Mouse (Mus musculus): Measurements from ENCODE around the gene Klf2.

The Klf2 gene

DNA sequence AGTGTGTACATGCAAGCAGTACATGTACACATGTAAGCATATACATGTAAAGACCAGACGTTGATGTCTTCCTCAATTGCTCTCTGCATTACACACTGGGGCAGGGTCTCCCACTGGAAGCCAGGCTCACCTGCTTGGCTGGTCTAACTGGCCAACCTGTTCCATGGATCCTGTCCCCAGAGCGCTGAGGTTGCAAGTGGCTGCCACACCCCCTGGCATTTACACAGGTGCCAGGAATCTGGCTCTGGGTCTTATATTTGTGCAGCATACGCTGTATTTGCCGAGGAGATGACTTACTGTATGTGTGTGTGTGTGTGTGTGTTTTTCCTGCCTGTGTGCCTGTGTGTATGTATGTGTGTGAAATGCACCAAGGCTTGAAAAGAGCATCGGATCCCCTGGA lies 11.9 kb upstream of the Klf2 start:
- DNase-seq: no peak

DNA sequence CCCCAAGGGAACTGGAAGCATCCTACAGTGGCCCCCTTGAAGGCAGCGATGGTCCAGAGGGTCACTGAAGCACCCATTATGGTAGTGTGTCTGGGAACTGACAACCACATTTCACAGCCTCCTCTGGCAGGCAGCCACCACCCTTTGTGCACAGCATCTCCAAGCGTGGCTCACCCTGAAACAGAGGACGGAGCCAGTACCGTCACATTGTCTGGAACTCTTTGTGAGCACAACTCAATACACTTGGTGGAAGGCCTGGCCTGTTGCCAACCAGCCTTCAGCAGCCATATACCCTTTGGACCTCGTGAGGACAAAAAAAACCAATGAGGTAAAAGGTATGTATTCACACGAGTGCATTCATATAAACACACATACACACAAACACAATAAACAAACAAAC lies 10.6 kb upstream of the Klf2 start:
- DNase-seq: no peak

DNA sequence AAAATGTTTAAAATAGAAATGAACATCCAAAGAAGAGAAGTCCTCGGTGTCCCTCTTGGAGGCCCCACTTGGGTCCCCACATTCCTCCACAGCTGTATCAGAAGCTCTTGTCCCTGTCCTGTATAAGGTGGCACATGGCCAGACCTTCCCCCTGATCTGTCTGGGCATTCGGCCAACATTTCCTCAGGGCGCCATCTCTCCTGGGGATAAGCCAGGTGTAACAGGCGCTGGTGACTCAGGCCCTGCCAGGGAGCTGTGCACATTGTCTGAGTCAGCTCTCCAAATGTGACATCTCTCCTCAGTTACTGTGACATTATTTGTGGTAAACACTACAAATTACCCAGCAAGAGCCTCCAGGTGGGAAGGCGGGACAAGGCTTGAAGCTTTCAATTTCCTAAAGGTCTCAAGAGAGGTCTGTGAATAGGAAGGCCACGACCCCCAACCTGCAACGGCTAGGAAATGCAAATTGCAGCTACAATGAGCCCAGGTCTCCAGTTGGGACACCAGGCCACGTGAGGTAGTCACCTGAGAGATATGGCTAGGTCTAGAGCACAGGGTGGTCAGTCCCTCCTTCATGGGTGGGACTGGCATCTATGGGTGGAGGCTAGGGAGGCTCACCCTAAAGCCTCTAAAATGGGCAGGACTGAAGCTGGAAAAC lies 7.9 kb upstream of the Klf2 start:
- peak; percentile 76 for DNase-seq

DNA sequence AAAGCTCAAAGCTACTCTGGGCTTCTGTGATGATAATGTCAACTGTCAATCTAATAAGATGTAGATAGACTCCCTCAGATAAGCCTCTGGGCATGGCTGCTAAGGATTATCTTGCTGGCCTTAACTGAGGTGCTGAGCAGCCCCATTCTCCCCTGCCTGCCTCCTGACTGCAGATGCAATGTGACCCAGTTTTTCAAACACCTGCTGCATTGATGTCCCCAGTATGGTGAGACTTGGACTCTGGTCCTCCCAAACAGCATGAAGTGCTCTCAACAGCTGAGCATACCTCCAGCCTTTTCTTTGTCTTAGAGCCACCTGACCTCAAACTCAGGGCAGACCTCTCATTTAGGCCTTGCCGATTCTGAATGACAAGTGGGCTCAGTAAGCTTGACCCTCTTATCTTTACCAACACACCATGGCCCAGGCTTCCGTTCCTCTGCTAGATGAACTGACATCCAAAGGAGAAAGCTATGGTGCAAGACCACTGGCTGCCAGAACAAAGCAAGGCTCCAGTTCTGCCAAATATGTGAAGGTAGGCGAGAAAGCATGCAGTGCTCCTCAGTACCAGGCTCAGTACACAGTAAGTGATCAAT lies 5.8 kb upstream of the Klf2 start:
- DNase-seq: no peak

DNA sequence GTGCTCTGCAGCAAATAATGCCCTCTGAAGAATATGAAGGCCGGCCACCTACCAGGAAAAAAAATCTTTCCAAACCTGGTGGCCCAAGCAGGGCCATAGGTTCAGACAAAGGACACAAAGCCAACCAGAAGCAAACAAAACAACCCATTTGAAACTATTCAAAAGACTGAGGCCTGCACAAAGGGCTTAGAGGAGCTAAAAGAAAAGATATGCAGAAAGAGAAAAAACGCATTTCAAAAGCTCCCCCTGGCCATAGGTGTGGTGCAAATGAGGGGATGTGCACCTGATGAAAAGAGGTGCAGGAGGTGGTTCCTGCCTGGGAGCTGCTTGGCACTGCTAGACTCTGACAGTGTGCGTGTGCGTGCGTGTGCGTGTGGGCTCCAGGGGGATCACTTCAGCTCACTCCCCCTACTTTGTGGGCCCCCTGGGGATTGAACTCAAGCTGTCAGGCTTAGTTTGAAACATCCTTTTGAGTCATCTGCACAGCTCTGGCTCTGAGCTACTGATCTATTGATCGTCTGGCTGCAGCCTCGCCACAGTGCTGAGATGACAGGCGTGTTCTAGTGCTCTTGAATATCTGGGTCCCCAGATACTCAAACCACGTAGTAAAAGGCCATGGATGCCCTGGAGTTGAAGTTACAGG lies 2.7 kb upstream of the Klf2 start:
- no peak for DNase-seq

DNA sequence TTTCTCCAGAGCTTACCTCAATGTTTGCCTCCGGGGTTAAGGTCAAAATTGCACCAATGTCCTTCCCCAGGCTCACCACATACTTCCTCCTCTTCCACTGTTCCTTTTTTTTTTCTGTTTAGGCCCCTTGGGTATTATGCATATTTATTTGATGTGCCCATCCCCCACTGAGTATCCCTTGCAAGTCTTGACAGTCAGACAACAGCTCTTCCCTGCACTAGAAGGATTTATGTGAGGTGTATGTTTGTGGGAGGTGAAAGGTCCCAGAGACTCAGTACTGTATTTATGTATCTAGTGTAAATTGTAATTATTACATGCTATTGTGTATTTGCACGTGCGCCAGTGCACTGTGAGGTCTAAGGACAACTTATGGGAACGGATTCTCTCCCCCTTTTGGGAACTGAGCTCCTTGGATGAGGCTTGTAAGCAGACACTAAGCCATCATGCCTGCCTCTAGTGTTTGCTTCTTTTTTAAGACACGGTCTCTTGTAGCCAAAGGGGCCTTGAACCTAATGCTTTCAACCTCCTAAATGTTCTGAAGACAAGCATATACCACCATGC lies 1.0 kb upstream of the Klf2 start:
- DNase-seq: no peak

DNA sequence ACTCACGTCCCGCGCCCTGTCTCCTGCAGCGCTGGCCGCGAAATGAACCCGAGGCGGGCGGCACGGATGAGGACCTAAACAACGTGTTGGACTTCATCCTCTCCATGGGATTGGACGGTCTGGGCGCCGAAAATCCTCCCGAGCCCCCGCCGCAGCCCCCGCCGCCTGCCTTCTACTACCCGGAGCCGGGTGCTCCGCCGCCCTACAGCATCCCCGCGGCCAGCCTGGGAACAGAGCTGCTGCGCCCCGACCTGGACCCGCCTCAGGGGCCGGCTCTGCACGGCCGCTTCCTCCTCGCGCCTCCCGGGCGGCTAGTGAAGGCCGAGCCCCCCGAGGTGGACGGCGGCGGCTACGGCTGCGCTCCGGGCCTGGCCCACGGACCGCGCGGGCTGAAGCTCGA lies 564 bp downstream of the Klf2 start:
- DNase-seq: no peak

DNA sequence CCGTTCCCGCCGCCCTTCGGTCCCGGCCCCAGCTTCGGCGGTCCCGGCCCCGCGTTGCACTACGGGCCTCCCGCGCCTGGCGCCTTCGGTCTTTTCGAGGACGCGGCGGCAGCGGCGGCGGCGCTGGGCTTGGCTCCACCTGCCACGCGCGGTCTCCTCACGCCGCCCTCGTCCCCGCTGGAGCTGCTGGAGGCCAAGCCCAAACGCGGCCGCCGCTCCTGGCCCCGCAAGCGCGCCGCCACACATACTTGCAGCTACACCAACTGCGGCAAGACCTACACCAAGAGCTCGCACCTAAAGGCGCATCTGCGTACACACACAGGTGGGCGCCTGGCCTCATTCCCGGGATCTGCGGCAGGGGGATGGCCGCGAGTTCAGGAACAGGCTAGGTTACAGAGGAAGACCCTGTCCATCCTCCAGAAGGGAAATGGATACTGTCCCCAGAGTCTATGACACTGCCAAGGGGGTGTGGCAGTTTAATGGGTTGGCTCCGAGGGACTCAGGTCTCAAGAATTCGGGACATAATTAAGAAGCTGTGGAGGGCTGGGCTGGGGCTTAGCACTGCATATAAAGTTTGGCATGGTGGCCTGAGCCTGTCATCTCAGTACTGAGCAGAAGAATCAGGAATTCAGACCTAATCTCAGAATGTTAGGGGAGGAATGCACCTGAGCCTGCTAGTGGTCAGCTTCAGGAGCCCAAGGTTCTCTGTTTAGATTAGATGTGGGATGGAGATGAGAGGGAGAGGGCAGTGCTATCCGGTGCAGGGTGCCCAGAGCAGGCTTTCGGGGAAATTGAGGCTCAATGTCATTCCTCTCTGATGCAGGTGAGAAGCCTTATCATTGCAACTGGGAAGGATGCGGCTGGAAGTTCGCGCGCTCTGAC lies 1.3 kb downstream of the Klf2 start:
- no peak for DNase-seq

DNA sequence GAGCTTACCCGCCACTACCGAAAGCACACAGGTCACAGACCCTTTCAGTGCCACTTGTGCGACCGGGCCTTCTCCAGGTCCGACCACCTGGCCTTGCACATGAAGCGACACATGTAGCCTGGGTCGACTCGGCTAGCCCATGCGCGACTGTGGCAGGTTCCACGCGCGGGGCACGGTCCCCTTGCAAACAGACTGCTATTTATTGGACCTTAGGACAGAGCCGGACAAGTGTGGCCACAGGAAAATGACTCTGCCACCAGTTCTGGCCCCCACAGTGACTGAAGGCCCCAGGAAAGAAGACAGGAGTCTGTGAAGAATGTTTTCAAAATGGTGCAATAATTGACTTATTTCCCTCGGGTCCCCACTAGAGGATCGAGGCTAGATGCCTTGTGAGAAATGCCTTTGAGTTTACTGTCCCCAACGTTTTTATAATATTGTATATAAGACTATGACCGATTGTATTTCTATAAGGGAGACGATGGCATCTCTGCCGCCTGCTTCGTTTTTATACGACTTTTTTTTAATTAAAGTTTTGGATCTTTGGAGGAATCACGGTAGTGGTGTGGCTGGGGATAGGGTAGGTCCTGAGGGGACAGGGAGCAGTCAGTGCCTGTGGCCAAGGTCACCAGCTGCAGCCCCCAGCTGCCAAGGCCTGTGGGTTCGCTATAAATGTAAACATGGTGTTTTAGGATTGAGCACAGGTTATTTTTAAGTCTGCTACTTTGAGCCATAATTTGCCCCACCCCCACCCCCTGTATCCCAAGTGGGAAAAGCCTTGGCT lies 2.2 kb downstream of the Klf2 start:
- DNase-seq: no peak

DNA sequence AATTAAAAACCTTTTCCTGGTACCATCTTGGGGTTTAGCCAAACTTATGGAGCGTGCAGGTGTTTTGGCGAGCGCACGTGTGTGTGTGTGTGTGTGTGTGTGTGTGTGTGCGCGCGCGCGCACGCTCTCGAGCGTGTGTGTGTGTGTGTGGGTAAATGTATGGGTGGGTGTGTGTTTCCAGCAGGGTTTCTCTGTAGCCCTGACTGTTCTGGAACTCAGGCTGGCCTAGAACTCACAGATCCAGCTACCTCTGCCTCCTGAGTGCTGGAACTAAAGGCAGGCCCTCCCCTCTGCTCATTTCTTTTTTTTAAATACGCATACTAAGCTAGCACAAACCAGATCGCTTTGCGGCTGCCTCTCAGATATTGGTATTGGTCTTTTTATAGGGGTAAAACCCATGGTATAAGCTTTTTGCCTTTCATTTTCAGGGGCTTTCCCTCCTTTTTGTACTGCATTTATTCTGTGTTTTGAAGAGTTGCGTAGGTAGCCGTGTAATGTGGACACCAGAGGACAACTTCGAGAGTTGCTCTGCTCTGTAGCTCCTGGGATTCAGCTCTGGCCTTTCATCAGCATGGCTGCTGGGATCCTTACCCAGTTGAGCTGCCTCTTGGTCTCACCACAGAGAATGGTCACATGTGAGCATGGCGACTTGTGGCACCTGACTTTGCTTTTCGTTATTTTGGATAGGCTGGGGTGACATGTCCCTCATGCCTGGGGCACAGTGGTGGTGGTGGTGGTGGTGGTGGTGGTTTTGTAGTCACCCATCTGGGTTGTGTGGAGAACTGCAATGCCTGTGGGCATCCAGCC lies 3.0 kb downstream of the Klf2 start:
- DNase-seq: no peak

DNA sequence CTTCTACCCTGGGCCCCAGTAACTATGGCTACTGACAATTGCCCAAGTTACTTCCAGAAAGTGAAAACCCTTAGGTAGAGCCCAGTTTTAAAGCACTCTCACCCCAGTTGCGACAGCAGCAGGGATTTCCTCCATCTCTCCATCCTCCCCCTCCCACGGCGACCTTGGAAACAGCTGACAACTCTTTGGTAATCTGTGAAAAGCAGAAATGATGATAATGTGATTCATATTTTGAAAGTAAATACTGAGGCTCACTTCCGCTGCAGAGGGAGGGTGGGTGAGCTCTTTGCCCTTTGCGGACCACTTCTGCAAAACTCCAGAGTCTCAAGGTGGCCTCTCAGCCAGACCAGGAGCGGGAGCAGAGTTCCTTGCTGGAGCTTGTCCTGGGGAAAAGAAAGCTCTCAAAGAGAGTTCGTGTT lies 3.6 kb downstream of the Klf2 start:
- no peak for DNase-seq

DNA sequence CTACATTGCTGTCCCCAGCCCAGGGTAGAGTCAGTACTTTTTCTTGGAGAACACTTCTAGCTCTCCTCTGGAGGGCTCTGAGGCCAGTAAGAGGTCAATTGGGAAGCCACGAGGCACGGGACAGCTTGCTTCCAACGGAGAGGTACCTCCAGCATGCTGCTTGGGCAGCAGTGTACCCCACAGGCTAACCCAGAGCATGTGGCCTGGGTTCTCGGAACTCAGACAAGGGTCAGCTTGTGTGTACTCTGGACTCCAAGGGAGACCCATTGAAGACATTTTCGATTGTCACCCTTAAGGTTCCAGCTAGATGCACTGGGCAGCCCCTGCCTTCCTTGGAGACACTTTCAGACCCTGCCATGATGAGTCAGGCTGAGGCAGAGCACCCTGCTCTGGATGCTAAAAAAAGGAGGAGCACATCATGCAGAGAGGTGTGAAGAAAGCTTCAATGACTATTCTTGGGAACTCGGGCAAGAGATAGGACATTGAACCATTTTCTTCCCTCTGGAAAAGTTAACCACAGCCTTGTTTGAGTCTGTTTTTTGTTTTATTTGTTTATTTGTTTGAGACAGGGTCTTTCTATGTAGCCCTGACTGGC lies 4.4 kb downstream of the Klf2 start:
- DNase-seq: no peak

DNA sequence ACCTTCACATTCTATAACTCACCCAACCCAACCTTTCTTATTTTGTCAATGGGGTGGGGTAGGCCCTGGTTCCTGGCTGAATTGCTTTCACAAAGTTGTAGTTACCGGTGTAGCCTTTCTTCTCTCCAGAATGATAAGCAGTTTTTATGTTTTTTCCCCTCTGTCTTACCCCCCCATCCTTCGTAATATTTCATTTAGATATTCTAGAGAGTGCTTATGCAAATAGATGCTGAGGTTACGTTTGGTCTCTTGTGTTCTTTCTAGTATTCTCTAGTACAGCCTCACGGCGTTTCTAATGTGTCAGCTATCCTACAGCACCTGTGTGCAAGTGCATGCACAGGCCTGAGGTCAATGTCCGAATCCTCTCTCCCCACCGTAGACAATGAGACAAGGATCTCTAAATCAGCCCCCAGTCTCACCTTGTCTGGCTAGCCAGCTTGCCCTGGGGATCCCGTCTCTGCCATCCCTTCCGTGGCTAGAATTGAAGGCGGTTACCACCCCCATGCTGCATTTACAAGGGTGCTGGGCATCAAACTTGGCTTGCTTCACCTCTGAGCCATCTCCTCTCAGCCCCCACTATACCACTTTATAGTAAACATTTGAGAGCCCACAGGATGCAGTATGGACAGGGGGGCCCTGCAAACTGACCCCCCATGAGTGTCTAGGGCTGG lies 5.3 kb downstream of the Klf2 start:
- no peak for DNase-seq

DNA sequence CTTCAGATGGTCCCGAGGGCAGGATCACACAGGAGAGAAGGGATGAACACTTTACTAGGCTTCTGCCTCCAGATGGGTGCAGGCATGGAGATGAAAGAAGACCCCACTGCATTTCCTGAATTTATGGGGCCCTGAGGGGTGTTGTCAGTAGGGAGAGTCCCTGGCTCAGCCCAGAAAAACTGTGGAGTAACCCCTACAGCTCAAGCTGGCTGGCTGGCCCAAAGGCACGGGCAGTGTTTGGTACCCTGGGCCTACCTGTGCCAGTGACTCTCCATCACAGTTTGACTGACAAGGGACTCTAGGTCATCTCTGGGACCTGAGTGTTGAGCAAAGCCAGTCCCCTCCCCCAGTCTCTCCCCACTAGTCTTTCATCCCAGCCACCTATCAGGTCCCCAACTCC lies 5.9 kb downstream of the Klf2 start:
- no peak for DNase-seq

DNA sequence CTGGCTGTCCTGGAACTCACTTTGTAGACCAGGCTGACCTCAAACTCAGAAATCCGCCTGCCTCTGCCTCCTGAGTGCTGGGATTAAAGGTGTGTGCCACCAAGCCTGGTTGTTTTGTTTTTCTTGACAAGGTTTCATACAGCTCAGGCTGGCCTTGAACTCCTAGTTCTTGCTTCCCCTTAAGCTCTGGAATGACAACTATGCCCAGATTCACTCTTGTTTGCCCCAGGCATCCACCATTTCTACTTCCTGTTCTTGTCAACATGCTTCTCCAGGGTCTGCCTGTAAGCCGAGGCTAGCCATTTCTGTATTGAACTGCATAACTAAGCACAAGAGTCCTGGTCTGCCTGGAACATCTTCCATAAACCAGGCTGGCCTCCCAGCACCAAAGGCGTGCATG lies 10.3 kb downstream of the Klf2 start:
- no peak for DNase-seq

DNA sequence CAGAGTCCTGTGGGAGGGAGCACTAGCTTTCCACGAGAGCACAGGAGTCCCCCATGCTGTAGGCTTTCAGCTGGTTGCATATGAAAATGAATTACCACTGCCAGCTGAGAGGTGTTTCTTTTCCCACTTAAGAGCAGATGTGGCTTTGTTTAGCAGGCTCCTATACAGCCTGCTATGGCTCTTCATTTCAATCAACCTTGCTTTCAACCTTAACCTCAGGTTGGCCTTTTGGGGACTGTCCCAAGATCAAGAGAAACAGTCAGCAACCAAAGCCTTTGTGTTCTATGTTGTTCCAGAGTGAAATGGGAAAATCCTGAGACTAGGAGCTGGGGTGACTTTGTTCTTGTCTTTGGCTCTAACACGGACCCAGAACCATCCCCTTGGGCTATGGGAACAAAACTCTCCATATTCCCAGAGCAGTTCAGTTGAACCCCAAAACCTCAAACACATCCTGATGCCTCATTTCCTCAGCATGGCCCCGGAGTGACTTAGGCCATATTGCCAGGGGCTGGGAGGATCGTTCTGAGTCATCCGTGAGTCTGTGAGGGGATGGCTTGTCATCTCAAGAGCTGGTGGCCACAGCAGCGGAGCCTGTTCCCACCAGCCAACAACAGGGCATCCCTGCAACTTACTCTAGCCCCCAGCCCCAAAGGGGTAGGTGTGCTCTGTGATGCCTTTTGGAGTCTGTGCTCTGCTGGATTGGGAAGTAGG lies 12.1 kb downstream of the Klf2 start:
- no peak for DNase-seq

DNA sequence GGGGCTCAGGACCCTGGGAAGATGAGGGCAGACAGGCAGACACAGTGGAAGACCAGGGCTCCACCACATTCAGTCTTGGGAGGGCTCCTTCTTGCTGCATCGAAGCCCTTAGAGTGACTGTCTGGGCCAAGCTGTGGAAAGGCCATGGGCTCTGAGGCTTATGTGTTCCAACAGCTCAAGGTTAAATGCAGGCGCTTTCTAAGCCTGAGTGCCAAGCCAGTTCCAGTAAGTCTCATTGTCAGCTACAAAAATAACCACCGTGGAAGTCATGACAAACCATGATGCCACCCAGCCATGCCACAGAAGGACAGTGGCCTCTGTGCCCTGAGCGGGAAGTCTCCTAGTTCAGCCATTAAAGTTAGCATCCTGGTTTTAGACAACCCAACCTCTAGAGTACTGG lies 12.8 kb downstream of the Klf2 start:
- no peak for DNase-seq

DNA sequence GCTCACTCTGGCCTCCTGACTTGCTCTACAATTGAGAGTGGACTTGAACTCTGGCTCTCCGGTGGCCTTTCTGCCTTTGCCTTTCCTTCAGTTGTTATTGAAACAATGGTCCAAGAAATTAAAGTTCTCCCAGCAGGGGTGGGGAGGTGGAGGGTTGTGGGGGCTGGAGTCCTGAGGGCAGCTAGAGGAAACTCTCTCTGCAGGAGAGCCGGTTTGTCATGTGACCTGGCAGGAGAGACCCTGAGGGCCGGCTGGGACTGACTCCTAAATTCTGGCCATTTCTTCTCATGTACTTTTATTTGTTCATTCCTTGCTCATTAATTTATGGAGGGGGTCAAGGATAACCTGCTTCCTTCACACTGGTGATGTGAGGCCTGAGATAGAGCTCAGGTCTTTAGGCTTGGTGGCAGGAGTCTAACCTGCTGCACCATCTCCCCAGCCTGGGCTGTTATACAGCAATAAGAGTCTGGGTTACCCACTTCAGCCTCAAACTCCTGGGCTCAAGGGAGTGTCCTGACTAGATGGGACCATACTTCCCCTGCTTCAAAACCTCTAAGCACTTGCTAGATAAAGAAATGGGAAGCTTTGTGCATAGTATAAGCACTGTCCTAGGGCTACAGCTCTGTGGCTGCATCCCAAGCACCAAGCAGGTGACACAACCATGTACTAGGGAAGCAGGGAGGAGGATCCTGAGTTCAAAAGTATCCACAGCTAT lies 14.8 kb downstream of the Klf2 start:
- no peak for DNase-seq

DNA sequence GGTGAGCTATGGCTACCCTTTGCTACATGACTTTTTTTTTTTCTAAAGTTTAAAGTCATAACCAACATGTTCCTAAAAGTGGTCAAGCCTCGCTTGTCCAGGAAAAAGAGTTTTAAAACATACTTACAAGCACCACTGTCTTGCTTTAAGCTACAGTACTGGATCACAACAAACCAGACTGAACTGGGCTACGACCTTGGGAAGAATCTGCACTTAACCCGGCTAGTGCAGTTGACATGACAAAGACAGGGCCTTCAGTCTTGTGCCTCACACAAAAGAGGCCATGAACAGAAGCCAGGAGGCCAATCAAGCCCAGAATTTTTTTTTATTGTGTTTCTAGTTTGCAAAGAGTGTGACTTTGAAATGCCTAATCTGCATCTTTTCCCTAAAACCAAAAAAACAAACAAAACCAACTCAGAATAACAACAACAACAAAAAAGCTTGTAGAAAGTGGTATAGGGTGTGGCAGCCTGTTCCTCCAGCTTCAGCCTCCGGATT lies 15.4 kb downstream of the Klf2 start:
- DNase-seq: no peak

All from cerebellum, adult 9-11 months (tissue).